Mouse (Mus musculus): ENCODE results near the gene Mta2.

DNA sequence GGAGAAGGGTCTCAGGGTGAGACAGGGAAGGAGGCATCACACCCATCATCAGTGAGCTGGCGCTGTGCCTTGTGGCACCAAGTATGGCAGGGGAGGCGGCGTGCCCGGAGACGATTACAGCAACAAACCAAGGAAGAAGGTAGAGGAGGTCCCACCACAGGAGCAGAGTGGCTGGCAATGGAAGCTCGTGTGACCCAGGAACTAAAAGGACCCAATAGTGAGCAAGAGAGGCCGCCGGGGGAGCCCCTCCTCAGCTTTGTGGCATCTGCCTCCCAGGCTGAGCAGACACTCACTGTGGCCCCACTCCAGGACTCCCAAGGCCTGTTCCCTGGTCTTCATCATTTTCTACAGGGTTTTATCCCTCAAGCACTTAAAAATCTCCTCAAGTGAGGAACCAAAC lies 24.1 kb downstream of the Mta2 start:
- TF ChIP-seq CTCF (IDR thresholded peaks at IDR 0.05; ENCODE audit: borderline replicate concordance, insufficient read depth, low read length) (no peak), POLR2A (IDR thresholded peaks at IDR 0.05; ENCODE audit: low read depth, low read length) (peak; percentile 41; the same call in 1 of the 2 replicates)
